Mouse (Mus musculus) forebrain, embryonic 16.5 days (tissue): ENCODE measurements at regions not wholly inside any gene's neighbourhood (a gene's known extent, or its start where the extent isn't known, plus 50 kb on each side); places are given as distances from the start of the nearest gene placed in this dataset.

Source experiments
- ATAC-seq: fragments of 200-750 bp; cut with Nextera tagmentation; 2 replicates; pipeline ENCODE4 v1.8.0; 2017; ENCODE audit warnings: mild to moderate bottlenecking, moderate library complexity
- H3K27ac ChIP-seq: fragments of 300-500 bp; sonication (generic); 2 replicates; pipeline ENCODE4 v1.5.1; 2014; ENCODE audit warnings: low read length, control low read depth
- H3K27me3 ChIP-seq: fragments of 300-500 bp; sonication (generic); replicated peaks from 2 replicates; pipeline ENCODE4 v1.6.1; 2014; ENCODE audit warnings: low read length; ENCODE audit not compliant: control insufficient read depth, insufficient read depth
- H3K36me3 ChIP-seq: fragments of 300-500 bp; sonication (generic); 2 replicates; pipeline ENCODE4 v1.6.1; 2014; ENCODE audit not compliant: control insufficient read depth, insufficient read depth
- H3K4me1 ChIP-seq: fragments of 300-500 bp; sonication (generic); replicated peaks from 2 replicates; pipeline ENCODE4 v1.6.1; 2014; ENCODE audit warnings: low read length; ENCODE audit not compliant: control insufficient read depth, insufficient read depth
- H3K4me2 ChIP-seq: fragments of 300-500 bp; sonication (generic); 2 replicates; pipeline ENCODE4 v1.6.1; 2014; ENCODE audit warnings: mild to moderate bottlenecking, low read length, control low read depth
- H3K4me3 ChIP-seq: fragments of 300-500 bp; sonication (generic); replicated peaks from 2 replicates; pipeline ENCODE4 v1.5.1; 2014; ENCODE audit warnings: mild to moderate bottlenecking, low read length, control low read depth
- H3K9ac ChIP-seq: fragments of 300-500 bp; sonication (generic); replicated peaks from 2 replicates; pipeline ENCODE4 v1.6.1; 2014; ENCODE audit warnings: low read depth, low read length, control low read depth
- H3K9me3 ChIP-seq: fragments of 300-500 bp; sonication (generic); 2 replicates; pipeline ENCODE4 v1.6.1; 2016; ENCODE audit warnings: low read length; ENCODE audit not compliant: control insufficient read depth
- WGBS: fragments of 180-500 bp; shearing (Covaris S2); extraction: QIAGEN DNeasy Blood & Tissue Kit; methylation state at CpG from one replicate; pipeline ENCODE4 v1.1.7; 2014; 5-methylcytosine and 5-hydroxymethylcytosine counted together

- Histone ChIP-seq H3K9me3 (no peaks in the 10 kb centered on the region), H3K4me3 (no peak overlapping the region), H3K4me1 (no peaks in the 10 kb centered on the region), H3K27me3 (no peaks in the 10 kb centered on the region), H3K27ac (no peak overlapping the region), H3K36me3 (no peaks in the 10 kb centered on the region), H3K9ac (no peak overlapping the region), H3K4me2 (no peak overlapping the region)
- ATAC-seq: no peak
- WGBS: 75% methylated on average over 1 of the region's 1 CpGs
Observed at GRCm38 (mm10) chr9:9606322-9606721, 367.4 kb upstream of the Arhgap42 start.

DNA sequence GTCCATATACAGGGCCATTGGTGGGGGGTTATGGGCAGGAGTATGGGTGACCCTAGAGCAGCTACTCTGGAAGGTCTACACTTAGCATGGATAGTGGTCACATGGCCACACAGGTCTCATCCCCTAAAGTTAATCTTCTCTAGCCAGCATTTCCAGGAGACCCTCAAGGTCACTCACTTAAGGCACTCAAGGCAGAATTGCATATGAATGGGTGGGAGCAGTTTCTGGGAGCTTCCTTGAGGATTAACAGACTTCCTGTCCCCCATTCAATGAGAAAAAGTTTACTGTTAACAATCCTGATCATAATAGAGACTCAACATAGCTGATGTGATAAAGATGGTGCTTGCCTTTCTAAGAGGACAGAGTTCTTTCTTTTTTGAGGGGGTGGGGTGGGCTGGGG lies 352.4 kb upstream of the Arhgap42 start:
- no peak overlapping the region for H3K27ac ChIP-seq
- no peaks in the 10 kb centered on the region for H3K27me3 ChIP-seq
- no peaks in the 10 kb centered on the region for H3K36me3 ChIP-seq
- no peak overlapping the region for H3K4me3 ChIP-seq
- H3K9me3 ChIP-seq: no peaks in the 10 kb centered on the region
- no peak overlapping the region for H3K4me2 ChIP-seq
- H3K4me1 ChIP-seq: no peaks in the 10 kb centered on the region
- ATAC-seq: no peak
- H3K9ac ChIP-seq: no peak overlapping the region

- no peak overlapping the region for H3K9ac ChIP-seq
- WGBS: 23% methylated on average over 2 of the region's 2 CpGs
Observed at GRCm38 (mm10) chr9:9583011-9583605, 344.2 kb upstream of the Arhgap42 start.

DNA sequence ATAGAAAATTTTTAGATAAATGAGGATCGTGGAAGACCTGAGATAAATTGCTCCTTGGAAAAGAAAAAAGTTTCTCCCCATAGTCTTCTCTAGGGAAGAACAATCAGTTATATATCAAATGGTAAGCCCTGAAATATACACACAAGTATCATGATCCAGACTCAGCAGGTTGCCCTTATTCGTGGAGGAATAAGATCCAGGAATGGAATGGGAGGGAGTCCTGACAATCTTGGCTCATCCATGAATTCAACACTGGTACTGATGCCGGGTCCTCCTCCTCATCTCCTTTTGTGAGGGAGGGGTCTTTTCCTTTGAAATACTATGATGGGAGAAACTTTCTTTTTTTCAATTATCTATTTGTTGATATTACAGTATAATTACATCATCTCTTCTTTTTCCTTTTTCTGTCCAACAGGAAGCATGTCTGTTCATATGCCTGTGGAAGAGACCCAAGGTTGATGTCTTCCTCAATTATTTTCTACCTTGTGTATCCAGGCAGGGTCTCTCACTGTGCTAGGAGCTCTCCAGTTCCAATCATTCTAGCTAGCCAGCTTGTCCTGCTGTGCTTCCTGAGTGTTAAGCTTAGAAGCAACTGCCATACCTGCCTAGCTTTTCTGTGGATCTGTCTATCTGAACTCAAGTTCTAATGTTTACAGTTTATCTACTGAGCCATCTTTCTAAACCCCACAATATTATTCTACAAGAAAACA lies 343.6 kb upstream of the Arhgap42 start:
- peak; percentile 46 for ATAC-seq
- 77% methylated on average over 3 of the region's 3 CpGs for WGBS
- peaks cover 7% of the 10 kb centered on the region for H3K4me1 ChIP-seq
- H3K4me2 ChIP-seq: no peak overlapping the region
- H3K4me3 ChIP-seq: no peak overlapping the region
- H3K27ac ChIP-seq: peak overlapping the region; percentile 81
- no peaks in the 10 kb centered on the region for H3K36me3 ChIP-seq
- H3K9me3 ChIP-seq: no peaks in the 10 kb centered on the region
- H3K27me3 ChIP-seq: no peaks in the 10 kb centered on the region
- no peak overlapping the region for H3K9ac ChIP-seq

More at GRCm38 (mm10) chr9:9583011-9583605, 344.2 kb upstream of the Arhgap42 start:
- no peak overlapping the region for H3K4me3 ChIP-seq
- H3K4me1 ChIP-seq: peaks cover 7% of the 10 kb centered on the region
- no peaks in the 10 kb centered on the region for H3K36me3 ChIP-seq
- no peaks in the 10 kb centered on the region for H3K9me3 ChIP-seq
- peak overlapping the region; percentile 81 for H3K27ac ChIP-seq
- ATAC-seq: peak; percentile 91
- no peak overlapping the region for H3K4me2 ChIP-seq
- H3K27me3 ChIP-seq: no peaks in the 10 kb centered on the region

GRCm38 (mm10) chr9:9568040-9568649 lies 329.2 kb upstream of the Arhgap42 start:
- Histone ChIP-seq H3K4me1 (no peaks in the 10 kb centered on the region), H3K27ac (no peak overlapping the region), H3K36me3 (no peaks in the 10 kb centered on the region), H3K4me3 (no peak overlapping the region), H3K27me3 (no peaks in the 10 kb centered on the region), H3K9ac (no peak overlapping the region), H3K4me2 (no peak overlapping the region), H3K9me3 (no peaks in the 10 kb centered on the region)
- WGBS: 60% methylated on average over 5 of the region's 5 CpGs
- 0 out of 2 replicates have a peak, but pooled peaks have one; percentile 43 for ATAC-seq

GRCm38 (mm10) chr9:9564551-9564950 lies 325.6 kb upstream of the Arhgap42 start:
- H3K27ac ChIP-seq: no peak overlapping the region
- ATAC-seq: no peak
- H3K9ac ChIP-seq: no peak overlapping the region
- H3K27me3 ChIP-seq: no peaks in the 10 kb centered on the region
- H3K4me2 ChIP-seq: no peak overlapping the region
- H3K4me1 ChIP-seq: no peaks in the 10 kb centered on the region
- H3K36me3 ChIP-seq: no peaks in the 10 kb centered on the region
- no peak overlapping the region for H3K4me3 ChIP-seq
- H3K9me3 ChIP-seq: no peaks in the 10 kb centered on the region

DNA sequence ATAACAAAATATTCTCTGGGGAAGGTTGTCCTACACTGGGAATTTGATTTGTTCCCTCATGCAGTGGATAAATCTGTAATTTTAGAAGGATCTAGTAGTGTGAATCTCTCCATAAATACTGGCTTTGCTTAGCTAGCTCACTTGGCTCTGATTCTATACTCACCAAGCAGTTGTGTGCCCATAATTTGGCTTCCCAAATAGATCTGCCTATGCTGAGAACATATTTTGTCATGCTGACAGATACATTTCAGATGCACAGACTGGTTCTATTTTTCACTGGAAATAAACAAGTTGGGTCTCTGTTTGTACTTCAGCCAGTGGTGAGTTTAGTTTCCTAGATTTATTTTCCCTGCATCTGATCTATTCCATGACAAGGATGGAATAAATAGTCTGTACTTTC lies 309.8 kb upstream of the Arhgap42 start:
- Histone ChIP-seq H3K4me3 (no peak overlapping the region), H3K27ac (no peak overlapping the region), H3K27me3 (no peaks in the 10 kb centered on the region), H3K9me3 (no peaks in the 10 kb centered on the region), H3K4me2 (no peak overlapping the region), H3K9ac (no peak overlapping the region), H3K4me1 (peaks cover 2% of the 10 kb centered on the region; the same call in 1 of the 2 replicates), H3K36me3 (no peaks in the 10 kb centered on the region)
- ATAC-seq: peak; percentile 70

DNA sequence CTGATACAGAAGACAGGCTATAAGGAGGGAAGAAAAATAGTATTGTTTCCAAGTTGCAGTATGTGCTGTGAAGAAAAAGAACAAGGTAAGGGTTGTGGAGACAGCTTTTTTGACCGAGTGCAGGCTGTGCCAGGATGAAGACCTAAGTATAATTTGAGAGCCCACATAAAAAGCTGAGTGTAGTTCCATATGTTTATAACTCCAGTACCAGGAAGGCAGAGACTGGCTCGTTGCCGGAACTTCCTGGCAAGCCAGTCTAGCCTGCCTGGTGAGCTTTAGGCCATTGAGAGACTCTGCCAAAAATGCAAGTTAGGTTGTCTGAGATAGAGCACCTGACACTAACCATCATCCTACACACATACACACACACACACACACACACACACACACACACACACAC lies 308.7 kb upstream of the Arhgap42 start:
- Histone ChIP-seq H3K27me3 (no peaks in the 10 kb centered on the region), H3K4me1 (peaks cover 2% of the 10 kb centered on the region; the same call in 1 of the 2 replicates), H3K36me3 (no peaks in the 10 kb centered on the region), H3K9me3 (no peaks in the 10 kb centered on the region), H3K4me2 (no peak overlapping the region), H3K9ac (no peak overlapping the region), H3K27ac (no peak overlapping the region; the same call in 1 of the 2 replicates), H3K4me3 (no peak overlapping the region)
- ATAC-seq: peak; percentile 84
- WGBS: 45% methylated on average over 3 of the region's 3 CpGs

- Histone ChIP-seq H3K36me3 (no peaks in the 10 kb centered on the region), H3K27me3 (no peaks in the 10 kb centered on the region), H3K4me1 (peaks cover 2% of the 10 kb centered on the region; the same call in 1 of the 2 replicates), H3K9ac (no peak overlapping the region), H3K27ac (no peak overlapping the region), H3K4me2 (no peak overlapping the region), H3K4me3 (no peak overlapping the region), H3K9me3 (no peaks in the 10 kb centered on the region)
- peak; percentile 23; the same call in 1 of the 2 replicates for ATAC-seq
- WGBS: 30% methylated on average over 2 of the region's 2 CpGs
Observed at GRCm38 (mm10) chr9:9547121-9547520, 308.2 kb upstream of the Arhgap42 start.
